Mouse (Mus musculus): ENCODE results near the gene Olfr177. TPM values are rescaled to one million over a fixed set of nuclear protein-coding genes. Genes with fewer than 3 reads are reported as not detected.

Gene Olfr177
- polyA plus RNA-seq (2014; fragmentation: Nextera tagmentation; extraction: Ambion mirVana) = not detected in 2 replicates

DNA sequence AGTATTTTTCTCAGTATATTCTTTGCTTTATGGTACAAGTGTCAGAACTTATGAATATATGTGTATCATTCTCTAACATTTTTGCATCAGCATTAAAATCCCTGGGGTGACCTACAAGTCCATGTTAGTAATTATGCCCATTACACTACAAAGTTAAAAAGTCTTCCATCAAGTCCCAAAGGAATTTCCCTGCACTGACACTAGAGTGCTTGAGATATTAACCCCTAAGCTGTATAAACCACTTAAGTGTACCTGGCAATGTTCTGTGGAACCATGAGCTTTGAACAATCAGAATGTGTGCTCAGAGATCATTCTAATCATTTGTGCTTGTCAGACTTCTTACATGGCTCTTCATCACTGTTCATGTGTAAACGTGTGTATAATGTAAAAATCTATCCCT, at the start of gene Olfr177:
Gene Olfr177, minus strand, starts transcription at position 101 of the 400 bp plus-strand sequence.
- Histone ChIP-seq H3K27me3 (replicated peaks; ENCODE audit: control insufficient read depth, insufficient read depth, low read length) (no peaks in the 10 kb centered on the region), H3K4me1 (replicated peaks; ENCODE audit: control insufficient read depth, insufficient read depth, low read length) (no peaks in the 10 kb centered on the region), H3K4me3 (ENCODE audit: low read depth, low read length) (no peak within 1 kb of the TSS), H3K27ac (ENCODE audit: low read depth, low read length) (no peak within 1 kb of the TSS), H3K4me2 (no peak within 1 kb of the TSS), H3K9ac (ENCODE audit: low read depth, low read length) (no peak within 1 kb of the TSS), H3K9me3 (ENCODE audit: control insufficient read depth, low read length) (no peaks in the 10 kb centered on the region), H3K36me3 (ENCODE audit: control insufficient read depth, insufficient read depth, low read length) (no peaks in the 10 kb centered on the region)
- 43% methylated on average over 1 of the region's 1 CpGs for WGBS
- no peak for DNase-seq (ENCODE audit: low spot score)
- ATAC-seq (replicated peaks; ENCODE audit: low FRiP score) = no peak

DNA sequence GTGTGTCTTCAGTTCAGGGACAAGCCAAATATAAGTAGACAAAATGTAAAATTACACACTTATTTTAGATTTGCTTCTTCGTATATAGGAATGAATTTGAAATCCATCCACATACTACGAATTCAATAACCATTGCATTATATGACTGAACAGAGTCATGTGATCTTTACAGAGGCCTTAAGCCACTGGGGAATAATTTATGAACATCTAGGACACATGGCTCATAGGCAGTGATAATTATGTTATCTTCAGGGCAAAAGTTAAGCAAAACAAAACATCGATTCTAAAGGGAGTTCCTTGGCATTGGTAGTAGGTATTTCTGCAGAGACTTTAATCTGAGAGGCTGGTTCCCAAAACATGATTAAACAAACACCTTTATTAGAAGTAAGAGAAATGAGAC, 17.4 kb upstream of the Olfr177 start, which contains the start of gene Olfr178:
Gene Olfr178, minus strand, starts transcription at position 101 of the 400 bp plus-strand sequence.
- H3K9me3 ChIP-seq (ENCODE audit: control insufficient read depth, low read length) = no peaks in the 10 kb centered on the region
- no peaks in the 10 kb centered on the region for H3K27me3 ChIP-seq (replicated peaks; ENCODE audit: control insufficient read depth, insufficient read depth, low read length)
- no peak within 1 kb of the TSS for H3K4me3 ChIP-seq (ENCODE audit: low read depth, low read length)
- no peak within 1 kb of the TSS for H3K9ac ChIP-seq (ENCODE audit: low read depth, low read length)
- no peak within 1 kb of the TSS for H3K4me2 ChIP-seq
- ATAC-seq (replicated peaks; ENCODE audit: low FRiP score) (no peak), DNase-seq (ENCODE audit: low spot score) (no peak)
- no peak within 1 kb of the TSS for H3K27ac ChIP-seq (ENCODE audit: low read depth, low read length)
- 77% methylated on average over 3 of the region's 3 CpGs for WGBS
- no peaks in the 10 kb centered on the region for H3K36me3 ChIP-seq (ENCODE audit: control insufficient read depth, insufficient read depth, low read length)
- H3K4me1 ChIP-seq (replicated peaks; ENCODE audit: control insufficient read depth, insufficient read depth, low read length) = no peaks in the 10 kb centered on the region

DNA sequence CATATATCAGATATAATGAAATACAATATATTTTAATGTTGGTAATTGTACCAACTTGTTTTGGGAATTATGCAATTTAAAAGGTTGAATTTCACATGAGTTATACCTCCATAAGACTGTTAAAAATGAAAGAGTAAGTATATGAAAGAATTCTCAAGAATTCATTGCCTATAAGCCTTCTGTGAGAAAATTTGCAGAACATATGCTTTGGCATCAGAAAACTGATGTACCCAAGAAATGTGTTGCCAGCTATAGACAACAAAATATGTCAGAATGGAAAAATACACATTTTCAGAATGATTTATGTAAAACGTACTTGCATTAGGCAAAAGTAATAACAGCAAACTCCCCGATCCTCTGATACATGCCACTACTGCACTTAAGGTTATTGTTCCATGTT, 9.8 kb upstream of the Olfr177 start:
- Histone ChIP-seq H3K4me1 (replicated peaks; ENCODE audit: control insufficient read depth, insufficient read depth, low read length) (no peaks in the 10 kb centered on the region), H3K4me2 (no peak overlapping the region), H3K9ac (ENCODE audit: low read depth, low read length) (no peak overlapping the region), H3K4me3 (ENCODE audit: low read depth, low read length) (no peak overlapping the region), H3K27ac (ENCODE audit: low read depth, low read length) (no peak overlapping the region), H3K36me3 (ENCODE audit: control insufficient read depth, insufficient read depth, low read length) (no peaks in the 10 kb centered on the region), H3K9me3 (ENCODE audit: control insufficient read depth, low read length) (no peaks in the 10 kb centered on the region), H3K27me3 (replicated peaks; ENCODE audit: control insufficient read depth, insufficient read depth, low read length) (no peaks in the 10 kb centered on the region)
- no peak for DNase-seq (ENCODE audit: low spot score)
- ATAC-seq (replicated peaks; ENCODE audit: low FRiP score) = no peak
- 82% methylated on average over 2 of the region's 2 CpGs for WGBS

GRCm38 (mm10) chr16:58861479-58861878, 13.1 kb downstream of the Olfr177 start:
- no peak for ATAC-seq (replicated peaks; ENCODE audit: low FRiP score)
- no peak for DNase-seq (ENCODE audit: low spot score)
- WGBS = 73% methylated on average over 1 of the region's 1 CpGs

DNA sequence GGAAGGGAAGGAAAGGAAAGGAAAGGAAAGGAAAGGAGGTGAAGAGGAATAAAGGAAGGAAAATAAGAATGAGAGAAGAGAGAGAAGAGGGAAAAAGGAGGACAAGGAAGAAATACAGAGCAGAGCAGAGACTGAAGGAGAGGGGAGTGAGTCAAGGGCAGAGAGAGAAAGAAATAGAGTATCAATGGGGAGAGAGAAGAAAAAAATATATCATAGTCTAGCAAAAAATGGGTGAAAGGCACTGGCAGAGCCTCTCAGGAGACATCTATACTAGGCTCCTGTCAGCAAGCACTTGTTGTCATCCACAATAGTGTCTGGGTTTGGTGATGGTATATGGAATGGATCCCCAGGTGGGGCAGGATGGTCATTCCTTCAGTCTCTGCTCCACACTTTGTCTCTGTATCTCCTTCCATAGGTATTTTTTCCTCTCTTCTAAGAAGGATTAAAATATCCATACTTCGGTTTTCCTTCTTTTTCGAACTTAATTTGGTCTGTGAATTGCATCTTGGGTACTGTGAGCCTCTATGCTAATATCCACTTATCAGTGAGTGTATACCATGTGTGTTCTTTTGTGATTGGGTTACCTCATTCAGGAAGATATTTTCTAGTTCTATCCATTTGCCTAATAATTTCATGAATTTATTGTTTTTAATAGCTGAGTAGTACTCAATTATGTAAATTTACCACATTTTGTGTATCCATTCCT, 14.4 kb downstream of the Olfr177 start:
- 75% methylated on average over 2 of the region's 2 CpGs for WGBS

More at GRCm38 (mm10) chr16:58861479-58861878, 13.1 kb downstream of the Olfr177 start:
- Histone ChIP-seq H3K36me3 (ENCODE audit: control insufficient read depth, insufficient read depth, low read length) (no peaks in the 10 kb centered on the region), H3K9me3 (ENCODE audit: control insufficient read depth, low read length) (no peaks in the 10 kb centered on the region), H3K4me3 (ENCODE audit: low read depth, low read length) (no peak overlapping the region), H3K4me1 (replicated peaks; ENCODE audit: control insufficient read depth, insufficient read depth, low read length) (no peaks in the 10 kb centered on the region), H3K4me2 (no peak overlapping the region), H3K9ac (ENCODE audit: low read depth, low read length) (no peak overlapping the region), H3K27ac (ENCODE audit: low read depth, low read length) (no peak overlapping the region), H3K27me3 (replicated peaks; ENCODE audit: control insufficient read depth, insufficient read depth, low read length) (no peaks in the 10 kb centered on the region)

DNA sequence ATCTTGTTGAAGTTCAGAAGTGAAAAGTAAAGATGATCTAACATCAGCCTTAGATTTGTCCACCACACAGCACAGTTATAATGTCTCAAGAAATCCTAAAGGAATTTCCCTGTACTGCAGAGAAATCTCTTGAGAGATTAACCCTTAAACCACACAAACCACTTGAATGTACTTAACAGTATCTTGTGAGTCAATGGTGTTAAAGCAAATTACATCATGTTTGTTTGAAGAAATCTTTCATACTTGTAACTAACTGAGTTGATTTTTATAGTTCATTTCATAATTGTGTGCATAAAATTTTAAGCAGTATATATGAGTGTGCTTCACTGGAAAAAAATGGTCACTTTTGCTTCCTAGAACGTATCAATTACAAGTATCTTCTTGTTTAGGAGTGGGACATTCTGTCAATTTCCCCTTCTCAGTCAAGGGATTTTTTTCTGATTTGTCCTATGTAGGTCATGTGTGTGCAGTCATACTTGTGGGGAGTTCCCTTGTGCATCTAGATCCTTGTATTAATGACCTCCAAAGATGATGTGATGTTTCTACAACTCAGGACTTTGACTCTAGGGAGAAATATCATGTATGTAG, 47.7 kb downstream of the Olfr177 start, which contains the start of gene Olfr175-ps1:
Gene Olfr175-ps1, minus strand, starts transcription at position 51 of the 588 bp plus-strand sequence.
- 78% methylated on average over 1 of the region's 1 CpGs for WGBS

More for the DNA sequence above, 14.4 kb downstream of the Olfr177 start:
- Histone ChIP-seq H3K4me3 (ENCODE audit: low read depth, low read length) (no peak overlapping the region), H3K27me3 (replicated peaks; ENCODE audit: control insufficient read depth, insufficient read depth, low read length) (no peaks in the 10 kb centered on the region), H3K9ac (ENCODE audit: low read depth, low read length) (no peak overlapping the region), H3K4me1 (replicated peaks; ENCODE audit: control insufficient read depth, insufficient read depth, low read length) (no peaks in the 10 kb centered on the region), H3K4me2 (no peak overlapping the region), H3K9me3 (ENCODE audit: control insufficient read depth, low read length) (no peaks in the 10 kb centered on the region), H3K27ac (ENCODE audit: low read depth, low read length) (no peak overlapping the region), H3K36me3 (ENCODE audit: control insufficient read depth, insufficient read depth, low read length) (no peaks in the 10 kb centered on the region)
- DNase-seq (ENCODE audit: low spot score) = no peak
- no peak for ATAC-seq (replicated peaks; ENCODE audit: low FRiP score)

More for the DNA sequence above, 47.7 kb downstream of the Olfr177 start, which contains the start of gene Olfr175-ps1:
- DNase-seq (ENCODE audit: low spot score) (no peak), ATAC-seq (replicated peaks; ENCODE audit: low FRiP score) (no peak)
- Histone ChIP-seq H3K9me3 (ENCODE audit: control insufficient read depth, low read length) (no peaks in the 10 kb centered on the region), H3K4me1 (replicated peaks; ENCODE audit: control insufficient read depth, insufficient read depth, low read length) (no peaks in the 10 kb centered on the region), H3K36me3 (ENCODE audit: control insufficient read depth, insufficient read depth, low read length) (no peaks in the 10 kb centered on the region), H3K27ac (ENCODE audit: low read depth, low read length) (no peak within 1 kb of the TSS), H3K27me3 (replicated peaks; ENCODE audit: control insufficient read depth, insufficient read depth, low read length) (no peaks in the 10 kb centered on the region), H3K4me3 (ENCODE audit: low read depth, low read length) (no peak within 1 kb of the TSS), H3K9ac (ENCODE audit: low read depth, low read length) (no peak within 1 kb of the TSS), H3K4me2 (no peak within 1 kb of the TSS)

Other genes with a start within 250 kb of the Olfr177 start
- gene E330017A01Rik, start 236.0 kb downstream of the Olfr177 start, polyA plus RNA-seq (2014; fragmentation: Nextera tagmentation; extraction: Ambion mirVana) = not detected in 2 replicates
- 388 and 389 TPM in 2 replicates for gene Cpox, start 204.5 kb downstream of the Olfr177 start, polyA plus RNA-seq (2014; fragmentation: Nextera tagmentation; extraction: Ambion mirVana)
- gene Gpr15, start 155.7 kb downstream of the Olfr177 start, polyA plus RNA-seq (2014; fragmentation: Nextera tagmentation; extraction: Ambion mirVana) = not detected in 2 replicates
- gene Cldnd1, start 146.9 kb downstream of the Olfr177 start, polyA plus RNA-seq (2014; fragmentation: Nextera tagmentation; extraction: Ambion mirVana) = 65.3 and 73.3 TPM in 2 replicates
- not detected in 2 replicates for gene Olfr172, start 111.6 kb downstream of the Olfr177 start, polyA plus RNA-seq (2014; fragmentation: Nextera tagmentation; extraction: Ambion mirVana)
- gene Olfr173, start 74.5 kb downstream of the Olfr177 start, polyA plus RNA-seq (2014; fragmentation: Nextera tagmentation; extraction: Ambion mirVana) = not detected in 2 replicates
- not detected in 2 replicates for gene Olfr175-ps1, start 48.0 kb downstream of the Olfr177 start, polyA plus RNA-seq (2014; fragmentation: Nextera tagmentation; extraction: Ambion mirVana)
- gene Olfr178, start 17.3 kb upstream of the Olfr177 start, polyA plus RNA-seq (2014; fragmentation: Nextera tagmentation; extraction: Ambion mirVana) = not detected in 2 replicates
- not detected in 2 replicates for gene Olfr181, start 54.0 kb upstream of the Olfr177 start, polyA plus RNA-seq (2014; fragmentation: Nextera tagmentation; extraction: Ambion mirVana)
- gene Olfr180, start 54.6 kb upstream of the Olfr177 start, polyA plus RNA-seq (2014; fragmentation: Nextera tagmentation; extraction: Ambion mirVana) = not detected in 2 replicates
- gene Olfr183, start 120.6 kb upstream of the Olfr177 start, polyA plus RNA-seq (2014; fragmentation: Nextera tagmentation; extraction: Ambion mirVana) = not detected in 2 replicates
- gene Olfr186, start 155.5 kb upstream of the Olfr177 start, polyA plus RNA-seq (2014; fragmentation: Nextera tagmentation; extraction: Ambion mirVana) = not detected in 2 replicates
- not detected in 2 replicates for gene Olfr187, start 165.0 kb upstream of the Olfr177 start, polyA plus RNA-seq (2014; fragmentation: Nextera tagmentation; extraction: Ambion mirVana)
- gene Olfr190, start 203.2 kb upstream of the Olfr177 start, polyA plus RNA-seq (2014; fragmentation: Nextera tagmentation; extraction: Ambion mirVana) = not detected in 2 replicates
- not detected in 2 replicates for gene Olfr191, start 215.1 kb upstream of the Olfr177 start, polyA plus RNA-seq (2014; fragmentation: Nextera tagmentation; extraction: Ambion mirVana)
- not detected in 2 replicates for gene Olfr193, start 237.1 kb upstream of the Olfr177 start, polyA plus RNA-seq (2014; fragmentation: Nextera tagmentation; extraction: Ambion mirVana)
- not detected in 2 replicates for gene Olfr194, start 246.3 kb upstream of the Olfr177 start, polyA plus RNA-seq (2014; fragmentation: Nextera tagmentation; extraction: Ambion mirVana)